Mouse (Mus musculus): ENCODE measurements around the gene Cbln3. TPM values are rescaled to one million over a fixed set of nuclear protein-coding genes. Genes with fewer than 3 reads are reported as not detected.

Gene Cbln3
- 0.24 and 0.46 TPM in 2 replicates for polyA plus RNA-seq (2015; fragmentation: Nextera tagmentation; extraction: Ambion mirVana)

DNA sequence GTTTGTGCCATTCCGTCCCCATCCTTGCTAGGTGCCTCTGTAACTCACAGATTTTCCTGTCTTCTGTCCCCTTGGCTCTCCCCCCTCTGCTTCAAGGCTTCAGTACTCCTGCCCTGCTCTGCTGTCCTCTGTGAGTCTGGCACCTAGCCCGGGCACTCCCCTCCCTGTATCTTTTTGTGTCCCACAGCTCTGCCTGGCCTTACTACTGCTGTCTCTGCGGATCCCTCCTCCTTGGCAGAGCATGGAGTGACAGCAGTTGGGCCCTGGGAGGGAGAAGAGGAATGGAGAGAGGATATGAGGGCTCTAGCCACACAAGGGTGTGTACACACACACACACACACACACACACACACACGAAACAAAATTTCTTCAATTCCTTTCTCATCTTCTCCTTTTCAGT is at the start of gene Cbln3:
TSS of gene Cbln3 (minus strand) at position 227 of the 400 bp plus-strand sequence.
- peak within 1 kb of the TSS; percentile 83 for H3K4me3 ChIP-seq
- WGBS = 34% methylated on average over 4 of the region's 4 CpGs
- peak; percentile 12; the same call in 1 of the 2 replicates for ATAC-seq (ENCODE audit: insufficient number of reproducible peaks, low FRiP score, low TSS enrichment, low read depth)
- no peaks in the 10 kb centered on the region for H3K27me3 ChIP-seq
- H3K9ac ChIP-seq = peak within 1 kb of the TSS; percentile 83
- peak within 1 kb of the TSS; percentile 94 for H3K27ac ChIP-seq
- peak within 1 kb of the TSS; percentile 76 for H3K4me2 ChIP-seq
- peaks cover 29% of the 10 kb centered on the region for H3K36me3 ChIP-seq
- no peaks in the 10 kb centered on the region for H3K9me3 ChIP-seq
- peaks cover 32% of the 10 kb centered on the region for H3K4me1 ChIP-seq

DNA sequence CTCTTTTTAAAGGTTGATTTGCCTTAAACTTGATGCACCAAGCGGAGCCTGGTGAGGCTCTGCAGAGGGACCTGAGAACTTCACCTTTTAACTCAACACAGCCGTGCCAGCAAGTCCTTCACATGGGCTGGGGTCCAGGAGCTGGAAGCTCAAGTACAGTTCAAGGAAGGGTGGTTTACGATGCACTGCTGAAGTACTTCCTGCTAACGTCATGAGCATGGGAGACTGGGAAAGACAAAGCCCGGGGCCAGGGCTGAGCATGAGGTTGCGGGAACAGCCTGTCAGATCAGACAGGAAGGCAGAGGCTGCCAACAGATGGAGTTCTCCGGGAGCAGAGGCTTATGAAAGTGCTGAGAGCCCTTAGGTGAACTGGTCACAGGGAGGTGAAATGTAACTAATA is 49.4 kb upstream of the Cbln3 start:
- 0 out of 2 replicates have a peak, but pooled peaks have one; percentile 24 for ATAC-seq (ENCODE audit: insufficient number of reproducible peaks, low FRiP score, low TSS enrichment, low read depth)
- no peak overlapping the region for H3K4me3 ChIP-seq
- H3K9me3 ChIP-seq = no peaks in the 10 kb centered on the region
- WGBS = 15% methylated on average over 7 of the region's 7 CpGs
- H3K4me2 ChIP-seq = no peak overlapping the region
- H3K27ac ChIP-seq = no peak overlapping the region
- H3K36me3 ChIP-seq = no peaks in the 10 kb centered on the region
- no peaks in the 10 kb centered on the region for H3K27me3 ChIP-seq
- H3K4me1 ChIP-seq = peaks cover 7% of the 10 kb centered on the region; the same call in 1 of the 2 replicates
- no peak overlapping the region for H3K9ac ChIP-seq

DNA sequence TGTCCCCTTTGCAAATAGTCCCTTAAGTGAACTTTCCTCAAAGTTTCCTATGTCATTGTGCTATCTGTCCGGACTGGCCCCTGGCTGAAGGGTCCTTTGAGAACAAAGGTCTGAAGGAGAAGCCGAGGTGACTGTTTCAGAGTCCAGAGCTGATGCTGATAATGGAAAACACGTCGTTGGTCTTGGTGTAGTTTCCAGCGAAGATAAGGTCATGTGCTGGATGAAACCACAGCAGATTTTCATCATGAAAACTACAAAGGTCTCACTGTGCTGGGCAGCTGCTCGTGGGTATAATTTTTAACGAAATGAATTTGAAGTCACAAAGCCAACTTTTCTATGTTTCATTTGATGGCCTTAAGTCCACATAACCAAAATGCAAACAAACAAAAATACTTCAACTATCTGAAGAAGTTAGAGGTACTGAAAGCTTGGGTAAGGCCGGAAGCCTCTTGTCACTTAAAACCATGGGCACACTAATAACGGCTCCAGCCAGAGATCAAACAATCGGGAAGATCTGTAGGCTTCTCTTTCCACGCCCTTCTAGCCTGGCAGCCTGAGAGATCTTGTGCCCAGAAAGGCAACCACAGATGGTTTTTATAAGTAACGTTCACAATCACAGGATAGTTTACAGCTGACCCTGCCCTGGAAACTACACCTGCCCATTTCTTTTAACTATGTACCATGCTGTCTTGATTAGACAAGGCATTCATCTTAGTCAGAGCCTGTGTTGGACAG is 45.2 kb upstream of the Cbln3 start:
- H3K4me3 ChIP-seq = no peak overlapping the region
- H3K27me3 ChIP-seq = no peaks in the 10 kb centered on the region
- ATAC-seq (ENCODE audit: insufficient number of reproducible peaks, low FRiP score, low TSS enrichment, low read depth) = no peak
- WGBS = 29% methylated on average over 12 of the region's 12 CpGs
- no peaks in the 10 kb centered on the region for H3K36me3 ChIP-seq
- no peak overlapping the region for H3K9ac ChIP-seq
- H3K27ac ChIP-seq = no peak overlapping the region
- no peaks in the 10 kb centered on the region for H3K9me3 ChIP-seq
- H3K4me2 ChIP-seq = no peak overlapping the region
- H3K4me1 ChIP-seq = peaks cover 7% of the 10 kb centered on the region; the same call in 1 of the 2 replicates

DNA sequence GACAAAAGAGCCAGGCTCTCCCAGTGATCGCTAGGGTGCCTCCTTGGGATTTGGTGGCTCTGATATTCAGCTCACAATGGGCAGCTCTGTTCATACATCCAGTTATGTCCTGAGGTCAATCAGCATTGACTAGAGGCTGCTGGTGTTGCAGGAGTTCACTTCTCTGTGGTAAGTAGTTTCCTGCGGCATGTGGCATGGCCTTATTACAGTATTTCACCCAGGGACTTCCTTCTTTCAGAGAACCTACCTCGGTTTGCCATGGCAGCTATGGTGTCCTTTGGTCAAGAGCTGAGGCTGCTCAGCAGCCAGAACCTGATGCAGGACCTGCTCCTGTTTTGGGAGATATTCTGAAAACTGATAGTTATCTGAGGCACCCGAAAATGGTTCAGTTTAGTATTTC is 42.7 kb upstream of the Cbln3 start:
- Histone ChIP-seq H3K36me3 (no peaks in the 10 kb centered on the region), H3K27me3 (no peaks in the 10 kb centered on the region), H3K4me3 (no peak overlapping the region), H3K9ac (no peak overlapping the region), H3K4me2 (no peak overlapping the region), H3K27ac (no peak overlapping the region), H3K4me1 (no peaks in the 10 kb centered on the region), H3K9me3 (no peaks in the 10 kb centered on the region)
- no peak for ATAC-seq (ENCODE audit: insufficient number of reproducible peaks, low FRiP score, low TSS enrichment, low read depth)
- 84% methylated on average over 4 of the region's 4 CpGs for WGBS

DNA sequence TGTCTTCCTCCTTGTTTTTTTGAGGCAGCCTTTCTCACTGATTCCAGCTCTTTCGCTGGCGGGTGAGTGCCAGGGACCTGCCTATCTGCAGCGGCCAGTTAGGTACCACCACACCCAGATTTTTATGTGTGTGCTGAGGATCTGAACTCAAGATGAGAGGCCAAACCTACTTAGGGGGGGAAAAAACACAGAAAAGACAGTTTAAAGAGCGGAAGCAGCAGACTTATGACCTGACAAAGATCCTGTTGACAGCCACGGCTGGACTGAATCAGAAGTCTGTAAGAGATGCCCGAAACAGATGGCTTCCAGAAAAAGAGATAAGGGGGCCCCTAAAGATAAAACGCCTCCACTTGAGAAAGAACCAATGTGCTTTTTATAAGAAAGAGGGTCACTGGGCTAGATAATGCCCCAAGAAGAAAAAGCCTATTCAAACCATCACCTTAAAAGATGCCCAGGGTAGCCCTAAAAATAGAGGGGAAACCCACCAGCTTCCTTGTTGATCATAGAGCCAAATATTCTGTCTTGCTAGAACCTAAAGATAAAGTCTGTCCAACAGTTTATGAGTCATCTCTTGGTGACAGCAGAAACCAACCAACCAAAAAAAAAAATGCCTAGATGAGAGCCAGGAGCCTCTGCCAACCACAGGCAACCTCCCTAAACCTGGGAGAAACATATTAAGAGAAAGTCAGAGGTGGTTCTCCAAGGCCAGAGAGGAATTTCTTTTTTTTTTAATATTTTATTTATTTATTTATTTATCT is 38.5 kb upstream of the Cbln3 start:
- ATAC-seq (ENCODE audit: insufficient number of reproducible peaks, low FRiP score, low TSS enrichment, low read depth) = no peak
- no peak overlapping the region for H3K4me2 ChIP-seq
- H3K36me3 ChIP-seq = no peaks in the 10 kb centered on the region
- H3K27ac ChIP-seq = no peak overlapping the region
- no peak overlapping the region for H3K9ac ChIP-seq
- no peaks in the 10 kb centered on the region for H3K27me3 ChIP-seq
- no peaks in the 10 kb centered on the region for H3K4me1 ChIP-seq
- WGBS = 34% methylated on average over 7 of the region's 7 CpGs
- no peaks in the 10 kb centered on the region for H3K9me3 ChIP-seq
- H3K4me3 ChIP-seq = no peak overlapping the region

DNA sequence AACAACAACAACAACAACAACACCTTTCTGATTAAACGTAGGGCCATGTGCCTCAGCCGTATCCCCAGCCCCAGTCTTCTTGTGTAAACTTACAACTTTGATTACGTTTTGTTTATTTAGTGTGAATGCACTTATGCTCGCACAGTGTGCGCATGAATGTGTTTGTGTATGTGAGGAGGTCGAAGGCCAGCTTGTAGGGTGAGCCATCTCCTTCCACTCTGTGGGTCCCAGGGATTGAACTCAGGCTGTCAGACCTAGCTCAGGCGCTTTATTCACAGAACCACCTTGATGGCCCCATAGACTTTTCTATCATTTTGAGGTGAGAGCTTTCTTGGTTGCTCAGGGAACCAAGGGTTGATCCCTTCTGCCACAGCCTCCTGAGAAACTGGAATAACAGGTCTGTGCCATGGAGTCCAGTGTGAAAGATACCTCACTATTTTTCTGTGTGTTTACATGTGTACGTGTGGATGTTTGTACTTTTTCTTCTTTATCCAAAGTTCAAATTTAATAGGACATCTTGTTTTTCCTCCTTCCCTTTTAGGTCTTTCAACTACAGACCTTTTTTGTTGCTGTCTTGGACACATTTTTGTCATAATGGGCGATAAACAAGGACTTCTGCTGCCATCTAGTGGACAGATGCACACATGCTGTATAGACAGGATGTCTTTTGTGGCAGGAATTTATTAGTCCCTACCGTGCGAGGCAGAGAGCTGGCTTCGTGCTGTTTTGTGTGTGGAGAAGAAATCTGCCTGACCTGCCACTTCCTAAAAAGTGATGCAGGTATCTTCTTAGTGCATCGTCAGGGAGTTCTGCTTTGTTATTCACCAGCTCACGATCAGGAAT is 34.3 kb upstream of the Cbln3 start:
- WGBS = 39% methylated on average over 14 of the region's 14 CpGs
- no peak overlapping the region for H3K9ac ChIP-seq
- no peaks in the 10 kb centered on the region; the same call in 1 of the 2 replicates for H3K4me1 ChIP-seq
- peak overlapping the region; percentile 25; the same call in 1 of the 2 replicates for H3K4me2 ChIP-seq
- ATAC-seq (ENCODE audit: insufficient number of reproducible peaks, low FRiP score, low TSS enrichment, low read depth) = peak; percentile 63; the same call in 1 of the 2 replicates
- H3K27me3 ChIP-seq = no peaks in the 10 kb centered on the region
- H3K9me3 ChIP-seq = no peaks in the 10 kb centered on the region
- H3K36me3 ChIP-seq = no peaks in the 10 kb centered on the region
- H3K27ac ChIP-seq = no peak overlapping the region; the same call in 1 of the 2 replicates
- no peak overlapping the region for H3K4me3 ChIP-seq

DNA sequence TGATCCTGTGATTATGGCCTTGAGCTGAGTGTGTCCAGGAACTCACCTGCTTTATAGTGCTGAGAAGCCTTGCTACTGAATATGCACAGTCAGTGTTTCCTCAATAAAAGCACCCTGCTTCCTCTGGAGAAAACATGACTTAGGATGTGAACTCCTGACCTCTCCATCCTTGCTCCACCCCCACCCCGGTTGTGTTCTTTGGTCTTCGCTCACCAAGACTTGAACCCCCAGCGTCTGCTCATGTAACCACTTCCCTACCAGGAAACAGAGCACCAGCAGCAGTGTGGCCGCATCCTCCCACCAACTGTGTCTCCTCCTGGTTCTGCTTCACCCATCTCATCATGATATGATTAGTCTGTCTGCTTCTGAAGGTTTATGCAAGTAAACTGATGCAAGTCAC is 29.2 kb upstream of the Cbln3 start:
- no peak for ATAC-seq (ENCODE audit: insufficient number of reproducible peaks, low FRiP score, low TSS enrichment, low read depth)
- H3K4me2 ChIP-seq = no peak overlapping the region
- H3K9ac ChIP-seq = no peak overlapping the region
- H3K9me3 ChIP-seq = no peaks in the 10 kb centered on the region
- H3K4me1 ChIP-seq = no peaks in the 10 kb centered on the region; the same call in 1 of the 2 replicates
- 38% methylated on average over 4 of the region's 4 CpGs for WGBS
- H3K27me3 ChIP-seq = no peaks in the 10 kb centered on the region
- H3K4me3 ChIP-seq = no peak overlapping the region
- H3K27ac ChIP-seq = no peak overlapping the region
- no peaks in the 10 kb centered on the region for H3K36me3 ChIP-seq

DNA sequence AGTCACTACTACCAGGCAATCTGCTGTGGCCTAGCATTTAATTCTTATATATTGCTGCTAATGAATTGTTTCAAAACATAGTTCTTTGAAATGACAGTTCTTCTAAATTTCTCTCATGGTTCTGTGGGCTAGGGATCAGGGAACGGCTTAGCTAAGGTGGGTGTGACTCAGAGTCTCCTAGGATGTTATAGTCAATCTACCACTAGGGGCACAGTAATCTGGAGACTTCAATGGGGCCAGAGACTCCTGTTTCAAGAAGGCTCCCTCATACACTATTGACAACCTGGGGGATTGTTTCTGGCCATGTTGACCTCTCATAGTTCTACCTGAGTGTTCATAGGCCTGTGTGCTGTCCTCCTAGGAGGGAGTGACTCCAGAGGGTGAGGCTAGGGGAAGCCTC is 21.3 kb upstream of the Cbln3 start:
- Histone ChIP-seq H3K27me3 (no peaks in the 10 kb centered on the region), H3K4me3 (no peak overlapping the region), H3K9me3 (no peaks in the 10 kb centered on the region), H3K36me3 (no peaks in the 10 kb centered on the region), H3K27ac (no peak overlapping the region), H3K4me1 (peaks cover 8% of the 10 kb centered on the region; the same call in 1 of the 2 replicates), H3K9ac (no peak overlapping the region), H3K4me2 (no peak overlapping the region)
- 19% methylated on average over 1 of the region's 1 CpGs for WGBS
- no peak; the same call in 1 of the 2 replicates for ATAC-seq (ENCODE audit: insufficient number of reproducible peaks, low FRiP score, low TSS enrichment, low read depth)

DNA sequence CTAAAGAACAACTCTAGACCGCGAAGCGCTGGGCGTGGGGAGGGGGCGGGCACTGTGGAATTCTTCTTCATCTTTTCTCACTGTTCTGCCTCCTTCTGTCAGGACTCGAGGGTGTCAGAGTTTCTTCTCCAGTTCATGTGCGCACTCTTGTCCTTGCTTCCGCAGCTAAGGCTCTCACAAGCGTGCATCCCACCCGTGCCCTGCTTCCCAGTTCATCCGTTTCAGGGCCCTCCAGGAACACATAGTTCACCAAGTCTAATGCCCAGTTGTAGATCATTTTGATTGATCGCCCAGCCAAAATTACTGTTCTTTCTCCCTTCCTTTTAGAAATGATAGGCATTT is 16.2 kb upstream of the Cbln3 start:
- Histone ChIP-seq H3K9ac (peak overlapping the region; percentile 65), H3K4me1 (peaks cover 18% of the 10 kb centered on the region), H3K9me3 (no peaks in the 10 kb centered on the region), H3K36me3 (peaks cover 31% of the 10 kb centered on the region), H3K4me2 (peak overlapping the region; percentile 83), H3K27me3 (no peaks in the 10 kb centered on the region), H3K4me3 (peak overlapping the region; percentile 58), H3K27ac (peak overlapping the region; percentile 90)
- 2% methylated on average over 12 of the region's 12 CpGs for WGBS
- no peak for ATAC-seq (ENCODE audit: insufficient number of reproducible peaks, low FRiP score, low TSS enrichment, low read depth)

DNA sequence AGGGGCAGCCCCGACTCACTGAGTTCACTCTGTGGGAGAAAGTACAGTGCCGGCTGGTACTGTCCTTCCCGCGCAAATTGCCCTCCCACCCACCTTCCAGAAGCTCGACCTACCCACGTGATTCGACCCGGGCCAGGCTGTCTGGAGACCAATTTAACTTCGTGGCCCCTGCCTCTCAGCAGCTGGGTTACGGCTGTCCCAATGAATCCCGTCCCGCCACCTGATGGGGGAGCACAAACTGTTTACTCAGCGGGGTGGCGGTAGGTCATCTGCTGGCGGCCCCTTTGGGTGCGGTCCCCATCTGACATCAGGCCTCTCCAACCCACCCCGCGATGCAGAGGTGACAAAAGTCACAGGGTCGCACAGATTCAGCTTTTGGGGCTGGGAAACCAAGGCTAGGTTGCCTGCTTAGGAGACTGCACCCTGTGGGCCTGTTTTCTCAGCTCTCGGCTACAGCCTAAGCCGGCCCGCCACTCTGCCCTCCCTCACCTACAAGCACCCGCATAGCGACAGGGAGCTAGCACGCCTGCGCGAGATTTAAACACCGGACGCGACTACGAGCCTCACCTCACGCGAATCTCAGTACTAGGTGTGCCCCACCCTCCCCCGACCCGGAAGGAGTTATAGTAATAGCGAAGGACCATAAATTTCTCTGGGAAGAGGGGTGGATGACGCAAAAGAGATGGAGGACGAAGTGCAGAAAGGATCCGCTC is 15.7 kb upstream of the Cbln3 start, which contains the start of gene Sdr39u1:
TSS of gene Sdr39u1 (minus strand) at position 593 of the 713 bp plus-strand sequence.
- ATAC-seq (ENCODE audit: insufficient number of reproducible peaks, low FRiP score, low TSS enrichment, low read depth) = peak; percentile 90

DNA sequence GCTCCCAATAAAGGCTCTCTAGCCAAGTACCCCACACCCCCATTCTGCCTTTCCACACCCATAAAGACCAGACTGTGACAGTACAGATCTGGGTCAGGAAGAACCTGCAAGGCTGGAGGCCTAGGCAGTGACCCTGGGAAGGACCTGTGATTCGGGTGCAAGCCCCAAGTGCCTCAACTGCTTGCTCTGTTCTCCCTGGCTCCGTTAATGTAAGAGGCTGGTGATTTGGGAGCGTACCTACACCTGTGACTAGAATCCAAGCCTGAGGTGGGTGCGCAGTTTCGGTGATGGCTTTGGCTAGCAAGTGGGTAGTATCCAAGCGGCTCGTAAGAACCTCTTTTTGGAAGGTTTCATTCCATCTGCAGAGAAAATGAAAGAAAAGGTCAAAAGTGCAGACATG is 14.8 kb upstream of the Cbln3 start:
- no peaks in the 10 kb centered on the region for H3K27me3 ChIP-seq
- H3K9ac ChIP-seq = no peak overlapping the region
- no peaks in the 10 kb centered on the region for H3K9me3 ChIP-seq
- WGBS = 84% methylated on average over 7 of the region's 7 CpGs
- peak overlapping the region; percentile 58; the same call in 1 of the 2 replicates for H3K4me3 ChIP-seq
- no peak for ATAC-seq (ENCODE audit: insufficient number of reproducible peaks, low FRiP score, low TSS enrichment, low read depth)
- peak overlapping the region; percentile 83 for H3K4me2 ChIP-seq
- H3K4me1 ChIP-seq = peaks cover 18% of the 10 kb centered on the region
- H3K27ac ChIP-seq = peak overlapping the region; percentile 90; the same call in 1 of the 2 replicates
- peaks cover 45% of the 10 kb centered on the region for H3K36me3 ChIP-seq

More for the DNA sequence above, 15.7 kb upstream of the Cbln3 start, which contains the start of gene Sdr39u1:
- peak within 1 kb of the TSS; percentile 90 for H3K27ac ChIP-seq
- under 1% methylated on average over 39 of the region's 39 CpGs for WGBS
- peaks cover 18% of the 10 kb centered on the region for H3K4me1 ChIP-seq
- H3K9ac ChIP-seq = peak within 1 kb of the TSS; percentile 65
- no peaks in the 10 kb centered on the region for H3K27me3 ChIP-seq
- H3K9me3 ChIP-seq = no peaks in the 10 kb centered on the region
- H3K4me3 ChIP-seq = peak within 1 kb of the TSS; percentile 58
- peak within 1 kb of the TSS; percentile 83 for H3K4me2 ChIP-seq
- peaks cover 36% of the 10 kb centered on the region for H3K36me3 ChIP-seq

Data from limb, embryonic 15.5 days (tissue).